Mouse (Mus musculus) MEL (cell line): ENCODE results near the gene BC051142.
"Not testable (repeated sequence)": the region's sequence is repeated elsewhere in the genome, so short reads cannot be mapped to it uniquely, and the experiment has no call there.

Source experiments
- CTCF ChIP-seq, 3 experiments: IDR thresholded peaks in 2 of 3; conservative IDR thresholded peaks in 1 of 3; 2 replicates each; pipeline ENCODE4 v1.5.1; 2011 to 2012; ENCODE audit warnings: low read length in 3 of 3, low read depth in 2 of 3, mild to moderate bottlenecking in 2 of 3, improper control_type of control experiment in 1 of 3, inconsistent platforms in 1 of 3, mixed read lengths in 1 of 3, moderate library complexity in 1 of 3; ENCODE audit not compliant: control insufficient read depth in 1 of 3, insufficient read depth in 1 of 3, poor library complexity in 1 of 3, severe bottlenecking in 1 of 3
- ELF1 ChIP-seq: IDR thresholded peaks from 2 replicates; pipeline ENCODE4 v1.6.1; 2014; ENCODE audit warnings: low read depth, mild to moderate bottlenecking, inconsistent platforms, low read length, improper control_type of control experiment, moderate library complexity
- EP300 ChIP-seq, 2 experiments: IDR thresholded peaks; 2 replicates each; pipeline ENCODE4 v1.6.1; 2011; ENCODE audit warnings: improper control_type of control experiment in 2 of 2, low read length in 2 of 2, low read depth in 1 of 2, mild to moderate bottlenecking in 1 of 2
- MAZ ChIP-seq: IDR thresholded peaks from 2 replicates; pipeline ENCODE4 v1.6.1; 2012; ENCODE audit warnings: low read depth, mild to moderate bottlenecking, inconsistent platforms, low read length, improper control_type of control experiment
- MEF2A ChIP-seq: IDR thresholded peaks from 2 replicates; pipeline ENCODE4 v1.6.1; 2014; ENCODE audit warnings: low read depth, mild to moderate bottlenecking, inconsistent platforms, low read length, improper control_type of control experiment; ENCODE audit not compliant: poor library complexity, insufficient replicate concordance, severe bottlenecking; ENCODE audit errors: extremely low read depth
- POLR2A ChIP-seq, 2 experiments: IDR thresholded peaks; 2 replicates each; pipeline ENCODE4 v1.6.1; 2011 to 2012; ENCODE audit warnings: low read length in 2 of 2, mild to moderate bottlenecking in 2 of 2, control low read depth in 1 of 2, improper control_type of control experiment in 1 of 2, low read depth in 1 of 2, moderate library complexity in 1 of 2; ENCODE audit not compliant: control insufficient read depth in 1 of 2, insufficient read depth in 1 of 2, poor library complexity in 1 of 2
- SIN3A ChIP-seq: IDR thresholded peaks from 2 replicates; pipeline ENCODE4 v1.6.1; 2012; ENCODE audit warnings: low read length, improper control_type of control experiment, inconsistent platforms
- SMC3 ChIP-seq: IDR thresholded peaks from 2 replicates; pipeline ENCODE4 v1.6.1; 2011; ENCODE audit warnings: low read depth, low read length, improper control_type of control experiment
- TBP ChIP-seq: IDR thresholded peaks from 2 replicates; pipeline ENCODE4 v1.8.0; 2011; ENCODE audit warnings: low read depth, low read length, improper control_type of control experiment

- not testable (repeated sequence) for TF ChIP-seq CTCF (IDR thresholded peaks at IDR 0.05 in 2 of 3, conservative IDR thresholded peaks at IDR 0.05 in 1 of 3; ENCODE audit: control insufficient read depth in 1 of 3, insufficient read depth in 1 of 3, low read depth in 2 of 3, low read length in 3 of 3, poor library complexity in 1 of 3, severe bottlenecking in 1 of 3); ELF1; SMC3; MEF2A; SIN3A; POLR2A (IDR thresholded peaks at IDR 0.05; ENCODE audit: control insufficient read depth in 1 of 2, insufficient read depth in 1 of 2, low read depth in 1 of 2, low read length in 2 of 2, poor library complexity in 1 of 2); EP300 (IDR thresholded peaks at IDR 0.05; ENCODE audit: low read depth in 1 of 2, low read length in 2 of 2); TBP; MAZ
Observed at GRCm38 (mm10) chr17:34497319-34497718, 98.7 kb downstream of the BC051142 start.
